Mouse (Mus musculus): ENCODE results near the gene Map7. TPM values are rescaled to one million over a fixed set of nuclear protein-coding genes. Genes with fewer than 3 reads are reported as not detected.

The Map7 gene
- polyA plus RNA-seq, 1 experiment from 2014 or later, result 11.5 TPM

- no peaks in the 10 kb centered on the region for H3K9me3 ChIP-seq
- H3K4me1 ChIP-seq, result peaks cover 14% of the 10 kb centered on the region; the same call in 1 of the 2 replicates
- peak; percentile 75 for ATAC-seq (ENCODE audit: insufficient number of reproducible peaks, insufficient read depth, low FRiP score, low TSS enrichment)
- H3K27me3 ChIP-seq, result no peaks in the 10 kb centered on the region
- H3K36me3 ChIP-seq, result peaks cover 5% of the 10 kb centered on the region; the same call in 1 of the 2 replicates
- peak overlapping the region; percentile 88 for H3K9ac ChIP-seq
- H3K4me3 ChIP-seq, result peak overlapping the region; percentile 86
- under 1% methylated on average over 48 of the region's 54 CpGs for WGBS
- H3K27ac ChIP-seq, result peak overlapping the region; percentile 100
- peak overlapping the region; percentile 70 for H3K4me2 ChIP-seq (replicated peaks)
Observed at GRCm38 (mm10) chr10:20312736-20313301, 164.5 kb downstream of the Map7 start.

- H3K36me3 ChIP-seq, result peaks cover 11% of the 10 kb centered on the region; the same call in 1 of the 2 replicates
- H3K4me3 ChIP-seq, result peak overlapping the region; percentile 86
- H3K27ac ChIP-seq, result no peak overlapping the region
- 48% methylated on average over 13 of the region's 13 CpGs for WGBS
- H3K4me1 ChIP-seq, result peaks cover 14% of the 10 kb centered on the region; the same call in 1 of the 2 replicates
- H3K9ac ChIP-seq, result peak overlapping the region; percentile 88
- no peak for ATAC-seq (ENCODE audit: insufficient number of reproducible peaks, insufficient read depth, low FRiP score, low TSS enrichment)
- H3K27me3 ChIP-seq, result no peaks in the 10 kb centered on the region
- peak overlapping the region; percentile 70 for H3K4me2 ChIP-seq (replicated peaks)
- H3K9me3 ChIP-seq, result no peaks in the 10 kb centered on the region
Observed at GRCm38 (mm10) chr10:20313447-20313846, 165.2 kb downstream of the Map7 start.

- ATAC-seq (ENCODE audit: insufficient number of reproducible peaks, insufficient read depth, low FRiP score, low TSS enrichment), result no peak
- peaks cover 15% of the 10 kb centered on the region; the same call in 1 of the 2 replicates for H3K36me3 ChIP-seq
- no peak overlapping the region for H3K4me3 ChIP-seq
- peaks cover 14% of the 10 kb centered on the region; the same call in 1 of the 2 replicates for H3K4me1 ChIP-seq
- H3K4me2 ChIP-seq (replicated peaks), result peak overlapping the region; percentile 70
- H3K9me3 ChIP-seq, result no peaks in the 10 kb centered on the region
- WGBS, result 84% methylated on average over 4 of the region's 4 CpGs
- no peak overlapping the region for H3K27ac ChIP-seq
- no peaks in the 10 kb centered on the region for H3K27me3 ChIP-seq
- no peak overlapping the region for H3K9ac ChIP-seq
Observed at GRCm38 (mm10) chr10:20313941-20314340, 165.7 kb downstream of the Map7 start.

- Histone ChIP-seq H3K36me3 (peaks cover 20% of the 10 kb centered on the region), H3K4me1 (peaks cover 14% of the 10 kb centered on the region; the same call in 1 of the 2 replicates), H3K4me3 (no peak overlapping the region), H3K9me3 (no peaks in the 10 kb centered on the region), H3K27me3 (no peaks in the 10 kb centered on the region), H3K4me2 (replicated peaks) (no peak overlapping the region), H3K9ac (no peak overlapping the region), H3K27ac (no peak overlapping the region)
- 59% methylated on average over 2 of the region's 2 CpGs for WGBS
- no peak for ATAC-seq (ENCODE audit: insufficient number of reproducible peaks, insufficient read depth, low FRiP score, low TSS enrichment)
Observed at GRCm38 (mm10) chr10:20314797-20315196, 166.5 kb downstream of the Map7 start.

- Histone ChIP-seq H3K27ac (no peak overlapping the region), H3K36me3 (peaks cover 26% of the 10 kb centered on the region), H3K4me2 (replicated peaks) (no peak overlapping the region), H3K9ac (no peak overlapping the region), H3K9me3 (no peaks in the 10 kb centered on the region), H3K27me3 (no peaks in the 10 kb centered on the region), H3K4me3 (no peak overlapping the region), H3K4me1 (peaks cover 8% of the 10 kb centered on the region; the same call in 1 of the 2 replicates)
- WGBS, result 91% methylated on average over 5 of the region's 5 CpGs
- no peak for ATAC-seq (ENCODE audit: insufficient number of reproducible peaks, insufficient read depth, low FRiP score, low TSS enrichment)
Observed at GRCm38 (mm10) chr10:20317466-20317865, 169.2 kb downstream of the Map7 start.

- H3K9me3 ChIP-seq, result no peaks in the 10 kb centered on the region
- no peak overlapping the region for H3K27ac ChIP-seq
- peaks cover 53% of the 10 kb centered on the region for H3K36me3 ChIP-seq
- H3K9ac ChIP-seq, result no peak overlapping the region
- no peaks in the 10 kb centered on the region for H3K27me3 ChIP-seq
- no peak overlapping the region for H3K4me3 ChIP-seq
- H3K4me2 ChIP-seq (replicated peaks), result no peak overlapping the region
- no peaks in the 10 kb centered on the region for H3K4me1 ChIP-seq
- no peak for ATAC-seq (ENCODE audit: insufficient number of reproducible peaks, insufficient read depth, low FRiP score, low TSS enrichment)
Observed at GRCm38 (mm10) chr10:20326226-20326625, 178.0 kb downstream of the Map7 start.

Small RNAs within 50 kb of the gene (microRNA-seq; reads per million reads assigned to microRNA genes)
- not detected for gene Mir6413

Other genes starting within 250 kb of the Map7 start
- 21.3 and 21.6 TPM in 2 replicates for gene Pex7, start 240.8 kb upstream of the Map7 start, polyA plus RNA-seq (2016; fragmentation: Nextera tagmentation; extraction: Ambion mirVana)
- gene Map3k5, start 214.0 kb upstream of the Map7 start, polyA plus RNA-seq (2016; fragmentation: Nextera tagmentation; extraction: Ambion mirVana), result 2.5 and 3.3 TPM in 2 replicates
- gene Bclaf1, start 164.0 kb downstream of the Map7 start, polyA plus RNA-seq (2016; fragmentation: Nextera tagmentation; extraction: Ambion mirVana), result 153 and 156 TPM in 2 replicates
- gene Mtfr2, start 199.3 kb downstream of the Map7 start, polyA plus RNA-seq (2016; fragmentation: Nextera tagmentation; extraction: Ambion mirVana), result 2.3 and 2.7 TPM in 2 replicates